9 mouse cellular contexts compared by ENCODE assay signal in the genomic region with DNA sequence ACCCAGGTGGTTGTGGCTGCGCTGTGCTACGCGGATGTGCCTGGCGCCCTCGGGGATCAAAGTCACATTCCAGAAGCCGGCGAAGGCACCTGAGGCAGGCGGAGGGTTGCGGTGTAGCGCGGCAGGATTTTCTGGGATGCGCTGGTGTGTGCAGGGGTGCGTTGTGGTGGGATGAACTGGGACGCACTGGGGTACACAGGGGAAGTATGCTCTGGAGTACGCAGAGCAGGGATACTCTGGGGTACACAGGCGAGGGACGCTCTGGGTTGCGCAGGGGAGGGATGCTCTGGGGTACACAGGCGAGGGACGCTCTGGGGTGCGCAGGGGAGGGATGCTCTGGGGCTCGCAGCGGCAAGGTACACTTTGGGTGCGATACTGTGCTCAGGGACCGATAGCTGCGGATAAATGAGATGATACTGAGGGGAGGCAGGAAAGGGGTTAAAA. TPM values are rescaled to one million over a fixed set of nuclear protein-coding genes. Genes with fewer than 3 reads are reported as not detected.
DNase-seq lines count a peak whose midpoint lies in the region; ATAC-seq and TF ChIP-seq lines count a peak whose summit lies in the region.
"Had no signal": no experiment of that assay in that cellular context is flagged by ENCODE, and none has a peak within 500 bp of the region (broad histone marks: within the 10 kb centered on the region; RNA-seq: fewer than 3 reads in every experiment).

No protein-coding gene starts in this region.

- H3K4me2 ChIP-seq in forebrain, embryonic 13.5 days: peak overlapping the region; percentile 53
- H3K4me2 ChIP-seq in limb, embryonic 11.5 days (ENCODE audit: low read depth, severe bottlenecking): peak overlapping the region; percentile 37; the same call in 1 of the 2 replicates
- H3K4me2 ChIP-seq in neural tube, embryonic 15.5 days: peak overlapping the region; percentile 60

- no peak for ATAC-seq in forebrain, embryonic 13.5 days
- ATAC-seq in limb, embryonic 11.5 days (ENCODE audit: insufficient number of reproducible peaks, low FRiP score, low TSS enrichment, low read depth): no peak
- no peak for ATAC-seq in neural tube, embryonic 15.5 days (ENCODE audit: low FRiP score)
- no peak for ATAC-seq in inflammation-experienced regulatory T-cells, adult 6 months

- no peaks in the 10 kb centered on the region for H3K9me3 ChIP-seq in forebrain, embryonic 13.5 days (replicated peaks)
- H3K9me3 ChIP-seq in limb, embryonic 11.5 days (ENCODE audit: control insufficient read depth, low read length): no peaks in the 10 kb centered on the region
- H3K9me3 ChIP-seq in neural tube, embryonic 15.5 days (replicated peaks): no peaks in the 10 kb centered on the region

- H3K36me3 ChIP-seq in forebrain, embryonic 13.5 days (ENCODE audit: poor library complexity, severe bottlenecking): no peaks in the 10 kb centered on the region
- no peaks in the 10 kb centered on the region for H3K36me3 ChIP-seq in limb, embryonic 11.5 days (ENCODE audit: control insufficient read depth, insufficient read depth, low read length)
- H3K36me3 ChIP-seq in neural tube, embryonic 15.5 days: no peaks in the 10 kb centered on the region

- H3K27ac ChIP-seq in forebrain, embryonic 13.5 days: no peak overlapping the region
- no peak overlapping the region for H3K27ac ChIP-seq in limb, embryonic 11.5 days (replicated peaks; ENCODE audit: low read depth, low read length)
- no peak overlapping the region for H3K27ac ChIP-seq in neural tube, embryonic 15.5 days (replicated peaks)

- H3K4me1 ChIP-seq in lung, adult 2 months (ENCODE audit: control insufficient read depth, insufficient read depth, low read length): peaks cover 29% of the 10 kb centered on the region
- peaks cover 28% of the 10 kb centered on the region for H3K4me1 ChIP-seq in forebrain, embryonic 13.5 days
- H3K4me1 ChIP-seq in limb, embryonic 11.5 days (ENCODE audit: control insufficient read depth, insufficient read depth, low read length): peaks cover 7% of the 10 kb centered on the region
- H3K4me1 ChIP-seq in neural tube, embryonic 15.5 days: peaks cover 24% of the 10 kb centered on the region

- peaks cover 78% of the 10 kb centered on the region for H3K27me3 ChIP-seq in forebrain, embryonic 13.5 days
- H3K27me3 ChIP-seq in limb, embryonic 11.5 days (ENCODE audit: control insufficient read depth, insufficient read depth, low read length): peaks cover 71% of the 10 kb centered on the region
- peaks cover 74% of the 10 kb centered on the region for H3K27me3 ChIP-seq in neural tube, embryonic 15.5 days (replicated peaks)

- TF ChIP-seq CTCF in lung, adult 2 months (IDR thresholded peaks at IDR 0.05; ENCODE audit: insufficient read depth, low read length): no peak

- 16% methylated on average over 26 of the region's 26 CpGs for WGBS in lung, adult 2 months
- 2% methylated on average over 26 of the region's 26 CpGs for WGBS in forebrain, embryonic 13.5 days
- WGBS in limb, embryonic 11.5 days: under 1% methylated on average over 26 of the region's 26 CpGs
- WGBS in neural tube, embryonic 15.5 days: 3% methylated on average over 26 of the region's 26 CpGs

- no peak for TF ChIP-seq POLR2A in lung, adult 2 months (IDR thresholded peaks at IDR 0.05; ENCODE audit: borderline replicate concordance, extremely low read depth, low read depth, low read length)

- peak overlapping the region; percentile 0; the same call in 1 of the 2 replicates for H3K9ac ChIP-seq in forebrain, embryonic 13.5 days
- H3K9ac ChIP-seq in limb, embryonic 11.5 days (ENCODE audit: low read length): no peak overlapping the region
- H3K9ac ChIP-seq in neural tube, embryonic 15.5 days (replicated peaks): 0 out of 2 replicates have a peak overlapping the region, but pooled peaks have one; percentile 5

- DNase-seq in lung, adult 2 months: no peak
- no peak for DNase-seq in lung, postnatal 25 days (ENCODE audit: low spot score)
- no peak for DNase-seq in limb, embryonic 11.5 days (ENCODE audit: low spot score)
- no peak for DNase-seq in cerebellum, adult 11-12 months
- DNase-seq in right cerebral cortex, postnatal 25 days: no peak
- DNase-seq: kidney, adult 8-10 months had no signal

- peak overlapping the region; percentile 29 for H3K4me3 ChIP-seq in lung, adult 2 months (replicated peaks; ENCODE audit: extremely low read depth, low read depth, low read length)
- peak overlapping the region; percentile 30 for H3K4me3 ChIP-seq in forebrain, embryonic 13.5 days
- H3K4me3 ChIP-seq in limb, embryonic 11.5 days (ENCODE audit: low read depth, low read length): peak overlapping the region; percentile 18; the same call in 1 of the 2 replicates
- peak overlapping the region; percentile 32 for H3K4me3 ChIP-seq in neural tube, embryonic 15.5 days (replicated peaks)

RNA-seq across cellular contexts. Expression of a gene that starts 5.9 kb away (rescaled TPM):
- polyA plus RNA-seq in lung, adult 2 months (2012; rRNA removed): 87.6 and 89.2 TPM in 2 replicates
- 0.18 and 0.21 TPM in 2 replicates for polyA plus RNA-seq in forebrain, embryonic 13.5 days (2015; fragmentation: Nextera tagmentation; extraction: Ambion mirVana)
- polyA plus RNA-seq in limb, embryonic 11.5 days (2014; fragmentation: Nextera tagmentation; extraction: Ambion mirVana): 0.28 and 0.41 TPM in 2 replicates
- 1.6 and 3.6 TPM in 2 replicates for polyA plus RNA-seq in neural tube, embryonic 15.5 days (2015; fragmentation: Nextera tagmentation; extraction: Ambion mirVana)
- polyA plus RNA-seq in inflammation-experienced regulatory T-cells, adult 6 months (2017; shearing (Covaris generic)): not detected

RNA-seq across cellular contexts. Expression of a gene that starts 12.6 kb away (rescaled TPM):
- 23.7 and 26.8 TPM in 2 replicates for polyA plus RNA-seq in lung, adult 2 months (2012; rRNA removed)
- 2.0 and 3.0 TPM in 2 replicates for polyA plus RNA-seq in forebrain, embryonic 13.5 days (2015; fragmentation: Nextera tagmentation; extraction: Ambion mirVana)
- polyA plus RNA-seq in limb, embryonic 11.5 days (2014; fragmentation: Nextera tagmentation; extraction: Ambion mirVana): 5.2 and 7.2 TPM in 2 replicates
- polyA plus RNA-seq in neural tube, embryonic 15.5 days (2015; fragmentation: Nextera tagmentation; extraction: Ambion mirVana): 4.3 and 7.3 TPM in 2 replicates
- not detected for polyA plus RNA-seq in inflammation-experienced regulatory T-cells, adult 6 months (2017; shearing (Covaris generic))

RNA-seq across cellular contexts. Expression of a gene that starts 13.0 kb away (rescaled TPM):
- 9.8 and 10.4 TPM in 2 replicates for polyA plus RNA-seq in lung, adult 2 months (2012; rRNA removed)
- 2.9 and 3.0 TPM in 2 replicates for polyA plus RNA-seq in forebrain, embryonic 13.5 days (2015; fragmentation: Nextera tagmentation; extraction: Ambion mirVana)
- 4.4 and 5.3 TPM in 2 replicates for polyA plus RNA-seq in limb, embryonic 11.5 days (2014; fragmentation: Nextera tagmentation; extraction: Ambion mirVana)
- polyA plus RNA-seq in neural tube, embryonic 15.5 days (2015; fragmentation: Nextera tagmentation; extraction: Ambion mirVana): 5.6 and 8.2 TPM in 2 replicates
- polyA plus RNA-seq in inflammation-experienced regulatory T-cells, adult 6 months (2017; shearing (Covaris generic)): 10 to 100 TPM in 1 of 3 experiments, 1 to 10 TPM in 2; 2.2 to 10.8 (median 9.5) TPM

RNA-seq across cellular contexts. Expression of a gene that starts 13.9 kb away (rescaled TPM):
- 5.5 and 6.0 TPM in 2 replicates for polyA plus RNA-seq in lung, adult 2 months (2012; rRNA removed)
- 0.40 and 0.64 TPM in 2 replicates for polyA plus RNA-seq in forebrain, embryonic 13.5 days (2015; fragmentation: Nextera tagmentation; extraction: Ambion mirVana)
- 0.49 and 0.61 TPM in 2 replicates for polyA plus RNA-seq in limb, embryonic 11.5 days (2014; fragmentation: Nextera tagmentation; extraction: Ambion mirVana)
- polyA plus RNA-seq in neural tube, embryonic 15.5 days (2015; fragmentation: Nextera tagmentation; extraction: Ambion mirVana): 3.9 and 6.1 TPM in 2 replicates
- polyA plus RNA-seq in inflammation-experienced regulatory T-cells, adult 6 months (2017; shearing (Covaris generic)): not detected

RNA-seq across cellular contexts. Expression of a gene that starts 22.0 kb away (rescaled TPM):
- polyA plus RNA-seq in lung, adult 2 months (2012; rRNA removed): 58.4 and 62.4 TPM in 2 replicates
- polyA plus RNA-seq in forebrain, embryonic 13.5 days (2015; fragmentation: Nextera tagmentation; extraction: Ambion mirVana): 42.7 and 43.3 TPM in 2 replicates
- 38.1 and 45.0 TPM in 2 replicates for polyA plus RNA-seq in limb, embryonic 11.5 days (2014; fragmentation: Nextera tagmentation; extraction: Ambion mirVana)
- polyA plus RNA-seq in neural tube, embryonic 15.5 days (2015; fragmentation: Nextera tagmentation; extraction: Ambion mirVana): 26.9 and 36.6 TPM in 2 replicates
- 10 to 100 TPM; 38.1 to 52.1 (median 41.8) TPM for polyA plus RNA-seq in inflammation-experienced regulatory T-cells, adult 6 months (2017; shearing (Covaris generic))

Comparison
In these comparisons a context has a peak if more than half of its experiments do, and no peak if none do; other contexts are left out.
1. RNA of a gene that starts 5.9 kb away (polyA plus RNA-seq): 87.6 to 89.2 TPM in lung, adult 2 months; 1.6 to 3.6 TPM in neural tube, embryonic 15.5 days, 0.28 to 0.41 TPM in limb, embryonic 11.5 days, 0.18 to 0.21 TPM in forebrain, embryonic 13.5 days and not detected in inflammation-experienced regulatory T-cells, adult 6 months; every median in the first group is over 10 times any median in the second.
2. Peak in every context shown above with its lines, with median percentiles within 50 percentile points of each other: H3K4me3 ChIP-seq and H3K4me2 ChIP-seq.